22 mouse cellular contexts compared by ENCODE assay signal in genomic region chr9:120056201-120056600, GRCm38 (mm10). TPM values are rescaled to one million over a fixed set of nuclear protein-coding genes. Genes with fewer than 3 reads are reported as not detected.
"Had no signal": no experiment of that assay in that cellular context is flagged by ENCODE, and none has a peak within 500 bp of the region (broad histone marks: within the 10 kb centered on the region; RNA-seq: fewer than 3 reads in every experiment).

No protein-coding gene starts in this region.

- ATAC-seq: liver, postnatal 0 days; lung, postnatal 0 days had no signal

- H3K4me3 ChIP-seq: limb, embryonic 12.5 days; limb, embryonic 15.5 days; megakaryocyte, embryonic 14.5 days; neural tube, embryonic 13.5 days; stomach, embryonic 15.5 days had no signal

- H3K36me3 ChIP-seq: limb, embryonic 12.5 days; limb, embryonic 15.5 days; neural tube, embryonic 13.5 days; stomach, embryonic 15.5 days had no signal

- H3K27ac ChIP-seq: kidney, postnatal 0 days; limb, embryonic 12.5 days; limb, embryonic 15.5 days; liver, embryonic 14.5 days; macrophage; neural tube, embryonic 13.5 days; stomach, embryonic 15.5 days had no signal

- H3K9me3 ChIP-seq: limb, embryonic 15.5 days; neural tube, embryonic 13.5 days; stomach, embryonic 15.5 days had no signal

- H3K9ac ChIP-seq: limb, embryonic 12.5 days; limb, embryonic 15.5 days; liver, embryonic 14.5 days; liver, postnatal 0 days; lung, embryonic 14.5 days; neural tube, embryonic 13.5 days; stomach, embryonic 15.5 days had no signal

- H3K4me2 ChIP-seq: limb, embryonic 12.5 days; limb, embryonic 15.5 days; liver, embryonic 11.5 days; lung, embryonic 14.5 days; midbrain, embryonic 11.5 days; neural tube, embryonic 13.5 days; stomach, embryonic 15.5 days had no signal

- H3K27me3 ChIP-seq: limb, embryonic 12.5 days; limb, embryonic 15.5 days; neural tube, embryonic 13.5 days; stomach, embryonic 15.5 days had no signal

- H3K4me1 ChIP-seq: limb, embryonic 12.5 days had no signal

- DNase-seq: kidney, postnatal 25 days; left cerebral cortex, postnatal 4 days; liver, postnatal 0 days; lung, embryonic 14.5 days; midbrain, embryonic 14.5 days; retina, postnatal 1 day; right cerebral cortex, postnatal 25 days; spleen, adult 18-20 months; thymus, postnatal 25 days had no signal

RNA-seq across cellular contexts. Expression of gene Xirp1, which starts 32.8 kb away (rescaled TPM):
- polyA plus RNA-seq: kidney, embryonic 14.5 days; liver, embryonic 14.5 days; macrophage; midbrain, embryonic 11.5 days; midbrain, embryonic 14.5 days; thymus, postnatal 0 days had no signal

RNA-seq across cellular contexts. Expression of gene Ccr8, which starts 35.7 kb away (rescaled TPM):
- polyA plus RNA-seq: kidney, embryonic 14.5 days; kidney, postnatal 0 days; limb, embryonic 12.5 days; liver, embryonic 11.5 days; liver, embryonic 14.5 days; liver, postnatal 0 days; macrophage; midbrain, embryonic 11.5 days; midbrain, embryonic 14.5 days; neural tube, embryonic 13.5 days had no signal
